Mouse (Mus musculus) urinary bladder, adult 18-20 months (tissue): Measurements from ENCODE around the gene 4930502E18Rik.
"Not testable (repeated sequence)": the region's sequence is repeated elsewhere in the genome, so short reads cannot be mapped to it uniquely, and the experiment has no call there.

Experiments
- DNase-seq, 2 experiments: peaks; one replicate each; pipeline ENCODE4 v3.0.0; 2022; ENCODE audit warnings: low spot score in 2 of 2, mixed read lengths in 2 of 2

Gene 4930502E18Rik

DNA sequence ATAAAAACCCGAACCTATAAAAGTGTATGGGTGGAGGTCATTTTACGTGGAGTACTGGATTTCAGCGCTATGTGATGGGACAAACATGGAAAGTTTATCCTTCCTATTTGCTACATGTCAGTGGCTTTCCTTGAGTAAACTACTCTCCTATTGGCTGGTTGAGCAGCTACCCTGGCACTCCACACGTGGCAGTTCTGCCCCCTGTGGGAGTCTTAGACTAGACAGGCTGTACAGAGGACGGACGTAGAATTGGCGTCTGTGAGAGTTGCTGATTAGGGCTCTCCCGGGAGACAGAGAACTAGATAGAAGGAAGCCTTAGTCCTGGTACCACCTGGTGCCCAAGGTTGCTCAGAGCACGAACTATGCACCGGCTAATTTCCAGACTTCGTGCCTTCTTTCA lies at the start of gene 4930502E18Rik:
Gene 4930502E18Rik (plus strand): TSS at position 231 of the 400 bp plus-strand sequence.
- DNase-seq: no peak

DNA sequence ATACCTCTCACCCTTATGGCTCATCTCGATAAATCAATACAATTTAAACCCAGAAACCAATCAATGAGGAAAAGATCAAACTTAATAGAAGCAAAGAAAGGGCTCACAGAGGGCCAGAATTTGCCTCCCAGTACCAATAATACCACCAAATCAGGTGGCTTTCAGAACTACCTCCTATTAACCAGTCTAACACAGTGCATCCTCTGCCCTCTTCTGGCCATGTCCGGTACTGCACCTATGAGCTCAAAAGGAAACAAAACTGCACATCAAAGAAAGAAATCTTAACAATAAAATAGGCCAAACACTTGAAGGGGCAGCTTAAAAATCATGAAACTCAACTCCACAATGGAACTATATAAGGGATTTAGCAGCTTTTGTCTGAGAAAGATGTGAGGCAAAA lies 47.7 kb upstream of the 4930502E18Rik start:
- peak in 1 of 2 experiments; percentile 44 for DNase-seq

DNA sequence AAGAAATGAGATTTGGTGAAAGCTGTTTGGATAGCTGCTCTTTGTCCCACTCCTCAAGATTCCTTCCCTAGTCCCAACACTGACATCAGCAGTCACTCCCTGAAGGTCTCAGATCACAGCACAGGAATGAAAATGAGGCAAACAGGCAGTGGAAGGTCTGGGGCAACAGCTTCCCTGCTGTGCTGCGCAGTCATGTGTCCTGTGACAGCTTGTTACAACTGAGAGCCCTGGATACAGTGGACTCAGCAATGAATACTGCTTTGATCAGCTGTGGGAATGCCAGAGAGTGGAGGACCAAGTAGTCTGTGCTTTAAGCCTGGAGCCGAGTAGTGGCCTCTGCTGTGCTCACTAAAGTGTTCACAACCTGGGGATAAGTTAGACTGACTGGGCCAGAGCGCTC lies 42.0 kb upstream of the 4930502E18Rik start:
- DNase-seq: not testable (repeated sequence)

DNA sequence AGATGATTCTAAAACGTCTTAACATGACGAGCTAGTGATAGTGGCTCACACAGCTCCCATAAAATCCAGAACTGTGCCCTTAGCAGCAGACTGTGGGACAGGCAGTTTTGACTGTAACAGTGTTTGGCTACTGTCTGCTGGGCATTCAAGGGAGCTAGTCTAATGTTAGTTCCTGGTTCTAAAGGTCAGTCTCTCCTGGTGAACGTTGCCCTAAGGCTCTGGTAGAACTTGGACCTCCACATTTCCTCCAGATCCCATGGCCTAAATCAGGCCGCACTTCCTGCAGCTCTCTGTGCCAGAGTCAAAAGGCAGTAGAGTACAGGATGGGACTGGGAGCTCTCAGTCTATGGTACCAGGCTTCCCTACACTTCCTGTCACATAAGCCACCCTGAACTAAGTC lies 40.0 kb upstream of the 4930502E18Rik start:
- DNase-seq: not testable (repeated sequence)

DNA sequence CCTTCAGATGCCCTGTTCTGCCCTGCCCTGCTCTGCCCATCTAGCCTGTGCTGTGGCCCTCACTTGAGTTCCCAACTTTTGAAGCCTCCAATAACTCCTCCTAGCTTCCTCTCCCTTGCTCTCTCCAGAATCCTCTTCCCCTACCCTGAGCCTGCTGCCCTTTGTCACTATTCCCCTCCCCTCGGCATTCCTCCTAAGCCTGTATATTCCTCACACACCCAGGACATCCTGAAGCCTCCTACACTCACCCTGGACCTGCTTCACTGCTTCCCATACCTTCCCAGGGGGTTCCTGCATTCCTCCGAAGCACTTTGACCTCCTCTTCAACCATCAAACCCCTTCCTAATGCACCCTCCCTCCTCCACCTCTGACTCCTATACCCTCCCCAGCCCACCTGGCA lies 32.6 kb upstream of the 4930502E18Rik start:
- no peak for DNase-seq

DNA sequence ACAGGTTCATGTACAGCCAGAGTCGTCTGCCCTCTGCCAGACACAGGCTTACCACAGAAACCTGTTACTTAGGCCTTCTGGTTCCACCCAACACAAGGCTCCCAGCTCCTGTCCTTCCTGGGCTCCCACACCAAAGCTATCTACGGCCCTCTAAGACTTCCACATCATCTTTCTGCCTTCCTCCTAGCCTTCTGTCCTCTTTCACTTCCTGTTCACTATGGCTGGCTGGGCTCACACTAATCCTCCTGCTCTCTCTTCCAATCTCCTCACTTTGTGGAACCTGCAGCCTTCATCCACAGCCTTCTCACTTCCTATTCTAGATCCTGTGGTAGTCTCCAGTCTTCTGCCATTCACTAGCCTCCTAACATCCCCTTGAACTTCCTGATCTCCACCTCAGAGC lies 31.5 kb upstream of the 4930502E18Rik start:
- no peak for DNase-seq

DNA sequence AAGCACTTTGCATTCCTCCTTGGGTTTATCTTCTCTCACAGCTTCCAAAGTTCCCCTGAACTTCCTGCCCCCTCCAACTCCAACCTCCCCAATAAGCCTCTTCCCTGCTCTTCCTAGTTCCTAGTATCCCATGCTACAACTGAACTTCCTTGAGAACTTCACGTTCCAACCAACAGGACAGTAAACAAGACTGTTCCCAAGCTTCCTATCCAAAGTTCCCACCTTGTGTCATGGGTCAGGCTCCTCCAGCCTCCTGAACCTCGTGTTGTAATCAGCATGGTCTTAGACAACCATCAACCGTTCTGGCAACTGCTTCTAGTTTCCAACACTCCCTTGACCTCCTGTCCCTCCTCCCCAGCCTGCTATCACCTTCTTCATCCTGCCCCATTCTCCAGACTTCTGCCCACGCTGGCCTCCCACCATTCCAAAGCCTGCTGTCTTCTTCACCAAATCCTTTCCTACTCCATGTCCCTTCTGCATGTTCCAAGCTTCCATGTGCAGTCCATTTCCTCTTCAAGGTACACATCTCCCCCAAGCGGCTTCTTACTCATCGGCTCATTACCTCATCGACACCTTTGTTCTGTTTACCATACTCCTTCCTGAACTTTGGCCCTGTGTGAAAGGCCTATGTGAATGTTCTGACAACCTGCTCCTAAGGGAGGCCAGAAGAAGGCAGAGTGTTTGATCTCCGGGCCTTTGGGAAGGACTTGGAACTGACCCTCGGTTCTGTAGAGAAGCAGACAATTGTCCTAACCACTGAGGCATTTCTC lies 30.4 kb upstream of the 4930502E18Rik start:
- no peak for DNase-seq

DNA sequence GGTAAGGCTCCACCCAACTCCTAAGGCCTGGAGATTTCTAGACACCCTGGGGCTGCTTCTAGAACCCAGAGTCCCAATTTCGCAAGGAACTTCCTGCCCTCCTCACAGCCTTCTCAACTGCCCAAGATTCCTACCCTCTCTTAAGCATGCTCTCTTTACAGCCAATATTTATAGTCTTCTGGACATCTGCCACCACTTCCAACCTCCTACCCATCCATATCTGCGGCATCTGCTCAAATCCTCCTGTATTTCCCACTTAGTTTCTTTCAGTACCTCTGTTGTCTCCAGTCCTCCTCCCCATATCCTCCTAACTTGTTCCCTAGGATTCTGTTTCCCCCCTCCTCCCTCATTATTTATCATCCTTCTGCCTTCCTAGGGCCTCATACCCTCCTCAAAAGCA lies 25.4 kb upstream of the 4930502E18Rik start:
- no peak for DNase-seq

DNA sequence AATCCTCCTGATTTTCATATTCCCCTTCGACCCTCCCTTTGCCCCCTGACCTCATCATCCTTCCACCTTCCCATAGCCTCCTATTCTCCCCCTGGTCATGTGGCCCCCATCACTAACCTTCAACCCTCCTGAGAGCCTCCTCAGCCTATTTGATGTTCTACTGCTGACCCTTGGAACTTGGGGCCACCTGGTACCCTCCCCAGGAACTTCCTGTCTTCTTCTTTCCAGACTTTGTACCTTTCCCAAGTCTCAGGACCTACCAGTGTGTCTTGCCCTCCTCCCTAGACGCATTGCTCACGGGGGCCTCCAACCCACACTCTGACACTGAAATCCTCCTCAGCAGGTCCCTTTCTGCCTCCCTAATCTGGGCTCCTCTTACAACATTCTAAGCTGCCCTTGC lies 22.0 kb upstream of the 4930502E18Rik start:
- DNase-seq: no peak

DNA sequence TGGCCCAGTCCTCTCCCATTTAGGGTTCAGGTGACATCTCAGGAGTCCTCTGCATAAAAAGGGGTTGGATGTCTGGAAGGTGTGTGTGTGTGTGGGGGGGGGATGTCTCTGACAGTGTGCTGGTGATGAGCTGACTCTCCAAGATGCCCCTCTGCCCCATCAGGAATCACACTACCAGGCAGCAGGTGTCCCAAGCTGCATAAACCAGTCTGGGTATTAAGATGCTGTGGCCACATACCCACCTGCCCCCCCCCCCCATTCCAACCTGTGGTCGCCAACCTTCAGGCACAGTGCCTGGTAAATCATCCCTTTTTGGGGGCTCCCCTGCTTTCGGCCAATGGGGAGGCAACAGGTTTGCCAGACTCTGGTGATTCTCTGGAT lies 8.7 kb upstream of the 4930502E18Rik start:
- no peak for DNase-seq

DNA sequence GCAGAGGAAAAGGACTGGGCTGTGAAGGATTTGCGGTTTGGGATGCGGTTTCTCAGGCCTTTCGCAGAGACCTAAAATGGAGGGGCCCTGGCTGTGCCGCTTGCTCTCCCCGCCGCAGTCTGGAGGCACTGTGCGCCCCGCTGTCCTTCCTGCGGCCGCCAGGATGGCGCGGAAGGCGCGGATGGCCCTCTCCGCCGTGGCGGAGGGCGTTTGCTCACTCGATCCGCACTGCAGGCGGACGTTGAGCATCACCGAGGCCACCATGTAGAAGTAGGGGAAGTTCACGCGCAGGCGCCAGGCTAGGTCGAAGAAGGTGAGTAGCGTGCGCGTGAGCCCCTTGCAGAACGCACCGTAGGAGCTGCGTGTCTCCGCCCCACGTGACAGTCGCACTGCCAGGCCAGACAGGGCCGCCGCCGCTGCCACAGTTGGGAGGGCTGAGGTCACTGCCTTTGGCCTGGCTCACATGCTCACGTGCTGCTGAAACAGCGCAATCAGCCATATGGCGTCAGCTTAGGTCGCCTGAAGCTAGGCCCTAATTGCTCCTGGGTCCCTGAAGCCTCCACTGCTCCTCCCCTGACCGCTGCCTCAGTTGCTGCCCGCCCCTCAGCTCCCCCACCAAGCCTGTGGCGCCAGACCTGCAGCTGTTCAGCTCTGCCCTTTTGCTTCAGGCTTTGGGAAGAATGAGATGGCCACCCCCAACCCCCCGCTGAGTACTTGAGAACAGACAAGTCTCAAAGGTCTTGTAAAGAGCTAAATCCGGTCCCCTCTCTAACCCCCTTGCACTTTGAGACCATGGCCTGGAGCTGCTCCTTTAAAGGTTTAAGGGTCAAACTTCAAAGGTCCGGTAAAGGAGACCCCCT lies 8.1 kb upstream of the 4930502E18Rik start:
- peak in 1 of 2 experiments; percentile 4 for DNase-seq

DNA sequence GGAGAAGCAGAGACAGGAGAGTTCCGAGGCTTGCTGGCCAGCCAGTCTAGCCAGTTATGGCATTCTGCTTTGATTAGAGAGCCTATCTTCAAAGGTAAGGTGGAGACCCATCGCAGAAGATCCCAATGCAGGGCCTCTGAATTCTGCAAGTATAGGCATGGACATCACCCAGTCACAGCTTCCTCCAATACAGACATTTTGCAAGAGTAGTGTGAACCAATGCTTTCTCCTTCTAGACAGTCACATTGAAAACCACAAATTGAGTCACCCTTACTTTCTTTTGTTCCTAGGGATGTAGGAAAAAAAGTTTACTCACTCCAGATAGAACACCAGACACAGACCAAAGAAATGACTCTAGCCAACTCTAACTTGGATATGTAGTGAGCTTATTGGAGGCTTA lies 4.3 kb downstream of the 4930502E18Rik start:
- no peak for DNase-seq

DNA sequence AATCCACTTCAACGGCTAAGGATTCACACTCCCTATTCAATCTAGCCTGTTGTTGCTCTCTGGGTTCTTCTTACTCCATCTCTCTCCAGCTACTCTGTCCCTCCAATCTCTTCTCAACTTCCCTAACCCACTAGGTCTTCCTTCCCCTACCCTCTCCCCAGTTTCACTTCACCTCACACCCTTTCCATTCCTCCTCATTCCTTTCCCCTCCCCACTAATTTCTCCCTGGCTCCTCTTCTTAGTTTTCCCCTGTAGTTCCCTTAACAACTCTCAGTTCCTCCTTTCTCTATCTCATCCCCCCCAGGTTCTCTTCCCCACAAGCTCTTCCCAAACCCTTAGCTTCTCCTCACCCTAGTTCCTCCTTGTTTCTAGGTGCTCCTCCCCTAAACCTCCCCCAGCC lies 28.2 kb downstream of the 4930502E18Rik start:
- no peak for DNase-seq

DNA sequence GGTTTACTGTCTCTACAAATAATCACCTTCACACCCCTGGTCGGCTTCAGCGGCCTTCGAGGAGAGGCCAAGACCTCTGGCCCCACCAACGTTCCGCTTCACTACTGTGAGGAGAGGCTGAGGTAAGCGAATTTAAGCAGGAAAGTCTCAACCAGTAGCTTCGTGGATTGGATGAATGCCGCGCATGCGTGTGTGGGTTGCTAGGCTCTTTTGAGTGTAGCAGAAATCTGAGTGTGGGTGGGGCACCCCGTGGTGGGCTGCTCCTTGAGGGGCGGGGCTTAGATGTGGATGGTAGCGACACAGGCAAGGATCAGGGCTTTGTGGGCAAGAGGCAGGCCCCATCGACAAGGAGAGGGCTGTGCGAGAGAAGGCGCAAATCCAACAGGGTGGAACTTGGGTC lies 33.1 kb downstream of the 4930502E18Rik start, which contains the start of gene 1700013H16Rik:
Gene 1700013H16Rik (minus strand): TSS at position 96 of the 400 bp plus-strand sequence.
- no peak for DNase-seq

DNA sequence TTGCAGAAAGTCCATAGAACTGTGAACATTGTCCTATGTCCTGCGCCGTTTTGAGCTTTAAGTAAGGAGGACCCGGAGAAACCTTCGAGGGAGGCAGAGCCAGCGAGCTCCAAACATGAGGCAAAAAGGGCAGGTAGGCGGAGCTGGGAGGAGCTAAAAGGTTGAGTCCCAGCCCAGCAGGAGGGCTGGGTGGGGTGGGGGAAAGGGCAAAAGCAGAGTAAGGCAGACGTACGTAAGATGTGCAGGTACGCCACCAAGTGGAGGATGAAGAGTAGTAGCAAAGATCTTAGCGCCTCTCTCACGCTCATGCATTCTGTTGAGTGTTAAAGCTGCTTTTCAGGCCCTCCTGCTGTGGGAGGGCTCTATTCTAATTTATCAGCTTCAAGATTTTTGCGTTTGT lies 51.6 kb downstream of the 4930502E18Rik start, which contains the start of gene Zfp36l3:
Gene Zfp36l3 (minus strand): TSS at position 119 of the 400 bp plus-strand sequence.
- no peak for DNase-seq
